Mouse (Mus musculus) hindbrain, embryonic 11.5 days (tissue): ENCODE data around the gene Alkbh4. TPM values are rescaled to one million over a fixed set of nuclear protein-coding genes. Genes with fewer than 3 reads are reported as not detected.

ENCODE experiments used
- ATAC-seq: fragments of 200-750 bp; cut with Nextera tagmentation; 2 replicates; pipeline ENCODE4 v1.8.0; 2017; ENCODE audit warnings: mild to moderate bottlenecking, moderate TSS enrichment, moderate library complexity; ENCODE audit not compliant: low FRiP score
- DNase-seq: peaks from one replicate; pipeline ENCODE4 v3.0.0-alpha.2; 2015; ENCODE audit warnings: low spot score
- H3K27ac ChIP-seq: fragments of 300-500 bp; sonication (generic); 2 replicates; pipeline ENCODE4 v1.5.1; 2014; ENCODE audit warnings: mild to moderate bottlenecking, low read depth, low read length
- H3K27me3 ChIP-seq: fragments of 300-500 bp; sonication (generic); 2 replicates; pipeline ENCODE4 v1.6.1; 2014; ENCODE audit warnings: mild to moderate bottlenecking, low read length, moderate library complexity, mixed read lengths; ENCODE audit not compliant: control insufficient read depth, insufficient read depth
- H3K36me3 ChIP-seq: fragments of 300-500 bp; sonication (generic); 2 replicates; pipeline ENCODE4 v1.6.1; 2014; ENCODE audit warnings: mild to moderate bottlenecking, low read length, moderate library complexity, mixed read lengths; ENCODE audit not compliant: control insufficient read depth, insufficient read depth
- H3K4me1 ChIP-seq: fragments of 300-500 bp; sonication (generic); replicated peaks from 2 replicates; pipeline ENCODE4 v1.6.1; 2014; ENCODE audit warnings: low read length, mixed read lengths; ENCODE audit not compliant: control insufficient read depth, insufficient read depth
- H3K4me2 ChIP-seq: fragments of 300-500 bp; sonication (generic); replicated peaks from 2 replicates; pipeline ENCODE4 v1.6.1; 2014; ENCODE audit warnings: mild to moderate bottlenecking, low read depth, low read length
- H3K4me3 ChIP-seq: fragments of 300-500 bp; sonication (generic); 2 replicates; pipeline ENCODE4 v1.5.1; 2014; ENCODE audit warnings: low read depth, low read length
- H3K9ac ChIP-seq: fragments of 300-500 bp; sonication (generic); 2 replicates; pipeline ENCODE4 v1.6.1; 2014; ENCODE audit warnings: low read depth, low read length
- H3K9me3 ChIP-seq: fragments of 300-500 bp; sonication (generic); 2 replicates; pipeline ENCODE4 v1.6.1; 2016; ENCODE audit warnings: low read length; ENCODE audit not compliant: control insufficient read depth
- WGBS: fragments of 180-500 bp; shearing (Covaris S2); extraction: QIAGEN DNeasy Blood & Tissue Kit; methylation state at CpG from one replicate; pipeline ENCODE4 v1.1.7; 2014; 5-methylcytosine and 5-hydroxymethylcytosine counted together
- polyA plus RNA-seq: library from polyadenylated mRNA; unstranded; fragments of >200 nt; fragmentation: Nextera tagmentation; extraction: Ambion mirVana; gene quantifications from 2 replicates; pipeline ENCODE4 v1.2.1, GENCODE M21; 2014

Alkbh4 gene
- polyA plus RNA-seq, 1 experiment from 2014 or later = 18.8 TPM

DNA sequence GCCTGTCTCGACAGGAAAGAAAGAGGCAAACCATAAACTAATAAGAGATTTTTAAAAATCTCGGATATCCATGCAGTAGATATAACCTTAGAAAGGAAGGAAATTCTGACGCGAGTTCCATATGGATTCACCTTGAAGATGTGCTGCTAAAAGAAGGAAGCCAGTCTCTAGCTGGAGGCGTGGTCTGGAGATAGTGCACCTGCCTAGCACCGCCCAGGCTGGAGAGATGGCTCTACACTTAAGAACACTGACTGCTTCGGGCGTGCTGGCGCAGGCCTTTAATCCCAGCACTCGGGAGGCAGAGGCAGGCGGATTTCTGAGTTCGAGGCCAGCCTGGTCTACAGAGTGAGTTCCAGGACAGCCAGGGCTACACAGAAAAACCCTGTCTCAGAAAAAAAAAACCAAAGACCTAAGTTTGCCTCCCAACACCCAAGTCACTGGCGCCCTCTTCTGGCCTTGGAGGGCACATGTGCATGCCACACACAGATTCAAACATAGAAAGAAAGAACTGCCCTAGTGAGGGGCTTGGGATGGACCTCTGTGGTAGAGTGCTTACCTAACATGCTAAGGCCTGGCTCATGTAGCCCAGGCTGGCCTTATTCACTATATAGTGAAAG, 1.8 kb downstream of the Alkbh4 start:
- H3K4me3 ChIP-seq = no peak overlapping the region
- H3K4me2 ChIP-seq = no peak overlapping the region
- WGBS = 76% methylated on average over 13 of the region's 13 CpGs
- ATAC-seq = no peak
- no peaks in the 10 kb centered on the region for H3K27me3 ChIP-seq
- H3K4me1 ChIP-seq = no peaks in the 10 kb centered on the region; the same call in 1 of the 2 replicates
- no peak overlapping the region for H3K27ac ChIP-seq
- peaks cover 7% of the 10 kb centered on the region; the same call in 1 of the 2 replicates for H3K36me3 ChIP-seq
- H3K9me3 ChIP-seq = no peaks in the 10 kb centered on the region
- DNase-seq = peak; percentile 75
- no peak overlapping the region for H3K9ac ChIP-seq

DNA sequence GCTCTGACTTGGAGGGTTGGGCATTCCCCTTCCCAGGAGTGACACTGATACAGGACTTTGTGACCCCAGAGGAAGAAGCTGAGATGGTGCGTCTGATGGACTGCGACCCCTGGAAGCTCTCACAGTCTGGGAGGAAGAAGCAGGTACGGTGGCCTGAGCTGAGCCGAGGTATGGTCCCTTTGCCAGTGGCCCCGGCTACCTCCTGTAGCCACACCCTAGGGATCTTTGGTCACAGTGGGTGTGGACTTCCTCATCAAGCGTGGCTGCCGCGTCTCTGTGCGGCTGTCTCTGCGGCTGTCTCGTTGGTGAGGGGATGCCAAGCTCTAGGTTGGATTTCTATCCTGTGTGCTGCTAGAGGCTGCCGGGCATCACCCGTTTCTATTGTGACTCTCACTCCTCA, 3.4 kb downstream of the Alkbh4 start:
- ATAC-seq (no peak), DNase-seq (no peak)
- Histone ChIP-seq H3K27ac (no peak overlapping the region), H3K9me3 (no peaks in the 10 kb centered on the region), H3K36me3 (peaks cover 4% of the 10 kb centered on the region; the same call in 1 of the 2 replicates), H3K9ac (no peak overlapping the region), H3K4me1 (no peaks in the 10 kb centered on the region; the same call in 1 of the 2 replicates), H3K27me3 (no peaks in the 10 kb centered on the region), H3K4me3 (no peak overlapping the region), H3K4me2 (no peak overlapping the region)
- 93% methylated on average over 13 of the region's 13 CpGs for WGBS

DNA sequence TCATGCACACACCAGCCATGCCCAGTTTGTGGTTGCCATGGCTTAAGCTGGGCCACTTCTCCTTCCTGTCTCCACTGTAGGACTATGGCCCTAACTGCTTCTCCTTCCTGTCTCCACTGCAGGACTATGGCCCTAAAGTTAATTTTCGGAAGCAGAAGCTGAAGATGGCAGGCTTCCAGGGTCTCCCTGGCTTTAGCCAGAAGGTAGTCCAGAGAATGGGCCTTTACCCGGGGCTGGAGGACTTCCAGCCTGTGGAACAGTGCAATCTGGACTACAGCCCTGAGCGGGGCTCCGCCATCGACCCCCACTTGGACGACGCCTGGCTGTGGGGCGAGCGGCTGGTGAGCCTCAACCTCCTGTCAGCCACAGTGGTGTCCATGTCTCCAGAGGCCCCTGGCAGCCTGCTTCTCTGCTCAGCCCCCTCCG, 4.1 kb downstream of the Alkbh4 start:
- ATAC-seq (no peak), DNase-seq (no peak)
- 95% methylated on average over 10 of the region's 10 CpGs for WGBS
- H3K4me2 ChIP-seq = no peak overlapping the region
- no peak overlapping the region for H3K4me3 ChIP-seq
- no peaks in the 10 kb centered on the region; the same call in 1 of the 2 replicates for H3K4me1 ChIP-seq
- H3K27me3 ChIP-seq = no peaks in the 10 kb centered on the region
- H3K36me3 ChIP-seq = peaks cover 4% of the 10 kb centered on the region; the same call in 1 of the 2 replicates
- no peak overlapping the region for H3K9ac ChIP-seq
- H3K27ac ChIP-seq = no peak overlapping the region
- no peaks in the 10 kb centered on the region for H3K9me3 ChIP-seq

DNA sequence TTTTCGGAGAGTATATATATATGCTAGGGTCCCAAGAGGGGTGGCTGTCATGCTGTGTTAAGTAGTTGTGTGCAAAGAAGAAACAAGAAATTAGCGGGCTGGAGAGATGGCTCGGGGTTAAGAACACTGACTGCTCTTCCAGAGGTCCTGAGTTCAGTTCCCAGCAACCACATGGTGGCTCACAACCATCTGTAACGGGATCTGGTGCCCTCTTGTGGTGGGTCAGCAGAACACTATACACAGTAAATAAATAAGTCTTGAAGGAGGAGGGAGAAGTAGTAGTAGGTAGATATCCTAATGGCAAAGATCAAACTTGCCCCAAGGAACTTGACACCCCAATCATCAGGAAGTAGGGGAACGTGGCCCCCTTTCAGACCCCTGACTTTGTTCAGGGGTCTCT, 6.8 kb downstream of the Alkbh4 start:
- no peak overlapping the region for H3K4me3 ChIP-seq
- H3K27ac ChIP-seq = no peak overlapping the region
- H3K9ac ChIP-seq = no peak overlapping the region
- no peak for ATAC-seq
- no peak overlapping the region for H3K4me2 ChIP-seq
- whole genome bisulfite sequencing = 85% methylated on average over 5 of the region's 5 CpGs
- H3K9me3 ChIP-seq = no peaks in the 10 kb centered on the region
- no peaks in the 10 kb centered on the region for H3K27me3 ChIP-seq
- no peaks in the 10 kb centered on the region for H3K4me1 ChIP-seq
- peaks cover 4% of the 10 kb centered on the region; the same call in 1 of the 2 replicates for H3K36me3 ChIP-seq
- no peak for DNase-seq

DNA sequence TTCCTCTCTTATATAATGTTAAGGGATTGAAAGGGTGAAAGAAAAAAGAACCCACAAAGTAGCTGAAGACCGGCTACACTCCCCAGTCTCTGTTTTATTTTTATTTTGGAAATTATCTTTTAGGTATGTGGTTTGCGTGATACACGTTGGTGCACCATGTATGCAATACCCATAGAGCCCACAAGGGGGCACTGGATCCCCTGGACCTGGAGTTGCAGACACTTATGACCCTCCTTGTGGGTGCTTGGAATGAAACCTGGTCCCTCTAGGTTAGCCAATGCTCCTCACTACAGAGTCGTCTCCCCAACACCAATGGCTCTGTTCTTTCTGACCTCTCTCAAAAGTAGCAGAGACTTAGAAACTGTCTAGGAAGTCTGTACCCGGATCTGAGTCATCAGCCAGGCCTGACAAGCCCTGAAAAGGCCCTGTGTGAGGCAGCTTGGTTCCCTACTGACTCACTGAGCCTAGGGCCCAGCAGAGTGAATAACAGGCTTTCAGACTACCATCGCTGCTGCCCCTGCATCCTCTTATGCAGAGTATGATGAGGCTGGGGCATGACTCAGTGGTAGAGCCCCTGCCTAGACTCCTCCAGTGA, 7.3 kb downstream of the Alkbh4 start:
- 88% methylated on average over 6 of the region's 6 CpGs for WGBS
- no peak for ATAC-seq
- no peak overlapping the region for H3K4me2 ChIP-seq

DNA sequence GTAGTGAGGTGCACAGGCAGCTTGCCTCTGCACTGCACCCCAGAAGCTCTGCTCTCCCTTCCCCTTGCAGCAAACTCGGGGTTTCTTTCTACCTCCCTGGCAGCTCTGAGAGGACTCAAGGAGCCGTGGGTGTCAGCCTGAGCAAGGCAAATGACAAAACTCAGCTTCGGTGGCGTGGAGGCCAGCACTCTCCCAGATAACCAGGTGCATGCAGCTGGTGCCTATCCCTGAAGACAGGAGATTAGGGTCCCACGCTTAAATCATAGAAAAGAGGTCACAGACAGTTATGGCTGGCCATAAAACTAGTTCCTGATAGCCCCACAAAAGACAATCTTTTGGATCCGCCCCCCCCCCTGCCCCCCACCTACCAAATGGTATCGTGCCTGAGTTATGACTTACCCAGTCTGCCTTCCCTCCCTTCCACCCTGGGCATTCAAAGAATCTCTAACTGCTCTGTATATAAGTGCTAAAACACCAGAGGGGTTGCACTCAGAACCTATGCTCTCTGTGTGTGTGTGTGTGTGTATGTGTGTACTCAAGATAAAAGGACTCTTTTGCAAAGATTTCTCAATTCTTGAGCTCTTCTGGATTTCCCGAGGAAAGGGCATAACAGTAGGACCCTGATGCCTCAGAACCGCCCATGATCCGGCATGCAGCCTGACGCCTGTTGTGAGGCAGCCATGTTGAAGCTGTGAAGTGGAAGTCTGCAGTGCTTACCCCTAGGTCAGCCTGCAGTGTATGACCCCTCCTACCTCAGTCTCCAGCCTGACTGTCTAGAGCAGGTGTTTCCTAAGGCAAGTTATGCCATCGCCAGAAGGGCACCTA, 8.9 kb downstream of the Alkbh4 start:
- H3K4me2 ChIP-seq = no peak overlapping the region
- H3K9me3 ChIP-seq = no peaks in the 10 kb centered on the region
- no peaks in the 10 kb centered on the region for H3K27me3 ChIP-seq
- ATAC-seq (no peak), DNase-seq (no peak)
- H3K27ac ChIP-seq = no peak overlapping the region
- no peaks in the 10 kb centered on the region for H3K4me1 ChIP-seq
- no peak overlapping the region for H3K9ac ChIP-seq
- peaks cover 4% of the 10 kb centered on the region; the same call in 1 of the 2 replicates for H3K36me3 ChIP-seq
- 82% methylated on average over 12 of the region's 12 CpGs for WGBS
- no peak overlapping the region for H3K4me3 ChIP-seq

More for the DNA sequence above, 7.3 kb downstream of the Alkbh4 start:
- Histone ChIP-seq H3K9me3 (no peaks in the 10 kb centered on the region), H3K4me1 (no peaks in the 10 kb centered on the region), H3K4me3 (no peak overlapping the region), H3K9ac (no peak overlapping the region), H3K27ac (no peak overlapping the region), H3K27me3 (no peaks in the 10 kb centered on the region), H3K36me3 (peaks cover 4% of the 10 kb centered on the region; the same call in 1 of the 2 replicates)
- DNase-seq = no peak

DNA sequence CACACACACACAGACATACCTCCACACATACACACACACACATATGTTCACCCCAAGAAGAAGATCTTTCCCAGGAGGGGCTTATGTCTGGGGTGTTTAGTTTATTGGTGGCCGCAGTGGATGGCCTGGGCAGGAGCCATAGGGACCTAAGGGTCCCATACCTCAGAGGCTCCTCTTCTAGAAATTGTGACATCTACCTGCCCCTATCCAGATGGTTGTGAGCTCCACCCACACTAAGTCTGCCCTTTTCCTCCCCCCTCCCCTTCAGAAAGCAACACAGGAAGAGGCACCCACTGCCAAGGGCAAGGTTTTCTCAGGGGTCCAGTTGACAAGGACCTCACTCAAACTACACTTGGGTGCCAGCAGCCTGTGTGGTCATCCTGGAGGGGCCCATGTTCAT, 11.0 kb downstream of the Alkbh4 start:
- H3K4me2 ChIP-seq = no peak overlapping the region
- WGBS = 94% methylated on average over 1 of the region's 1 CpGs
- no peaks in the 10 kb centered on the region for H3K4me1 ChIP-seq
- no peak for DNase-seq
- no peak overlapping the region for H3K27ac ChIP-seq
- no peak for ATAC-seq
- H3K9me3 ChIP-seq = no peaks in the 10 kb centered on the region
- no peak overlapping the region for H3K9ac ChIP-seq
- H3K4me3 ChIP-seq = no peak overlapping the region
- no peaks in the 10 kb centered on the region for H3K36me3 ChIP-seq
- no peaks in the 10 kb centered on the region for H3K27me3 ChIP-seq

DNA sequence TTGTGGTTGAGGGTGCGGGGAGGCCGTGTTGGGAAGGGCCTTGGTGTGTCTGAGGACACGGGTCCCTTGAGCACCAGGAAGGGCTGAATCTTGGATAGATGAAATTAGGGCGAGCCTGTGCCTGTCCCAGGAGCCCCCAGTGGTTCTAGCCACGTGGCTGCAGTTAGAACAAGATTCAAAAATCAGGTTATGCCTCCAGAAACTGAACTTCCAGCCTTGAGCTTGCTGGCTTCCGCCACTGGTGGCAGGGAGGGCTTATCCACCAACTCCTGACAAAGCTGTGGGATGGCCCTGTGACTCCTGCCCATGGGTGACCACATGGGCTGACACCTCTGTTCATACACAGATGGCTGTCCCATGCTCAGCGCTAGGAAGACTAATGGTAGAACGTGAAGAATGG, 11.8 kb downstream of the Alkbh4 start:
- DNase-seq (no peak), ATAC-seq (no peak)
- no peaks in the 10 kb centered on the region for H3K36me3 ChIP-seq
- H3K27me3 ChIP-seq = no peaks in the 10 kb centered on the region
- H3K27ac ChIP-seq = no peak overlapping the region
- H3K4me2 ChIP-seq = no peak overlapping the region
- no peaks in the 10 kb centered on the region for H3K4me1 ChIP-seq
- no peaks in the 10 kb centered on the region for H3K9me3 ChIP-seq
- 79% methylated on average over 8 of the region's 8 CpGs for WGBS
- no peak overlapping the region for H3K4me3 ChIP-seq
- H3K9ac ChIP-seq = no peak overlapping the region
